Mouse (Mus musculus): ENCODE measurements at regions not wholly inside any gene's neighbourhood (a gene's known extent, or its start where the extent isn't known, plus 50 kb on each side); places are given as distances from the start of the nearest gene placed in this dataset.
A peak's percentile ranks its signal among the peaks of the same experiment; 100 is the strongest.

DNA sequence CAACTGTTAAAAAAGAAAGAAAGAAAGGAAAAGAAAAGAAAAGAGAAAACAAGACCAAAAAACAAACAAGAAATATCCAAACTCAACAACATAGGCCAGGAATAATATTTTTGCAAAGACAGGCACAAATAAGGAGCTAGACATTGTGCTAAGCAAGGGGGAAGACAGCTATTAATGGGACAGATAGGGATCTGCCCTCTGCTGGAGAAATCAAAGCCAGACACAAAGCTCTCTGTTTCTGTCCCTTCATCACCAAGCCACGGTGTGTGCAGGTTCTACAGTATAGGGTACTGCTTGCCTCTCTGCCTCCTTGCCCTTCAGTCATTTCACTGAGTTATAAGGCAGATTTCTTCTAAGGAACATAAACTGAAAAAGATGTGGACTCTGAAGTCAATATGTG, 57.8 kb upstream of the Chchd3 start:
- no peak for DNase-seq

DNA sequence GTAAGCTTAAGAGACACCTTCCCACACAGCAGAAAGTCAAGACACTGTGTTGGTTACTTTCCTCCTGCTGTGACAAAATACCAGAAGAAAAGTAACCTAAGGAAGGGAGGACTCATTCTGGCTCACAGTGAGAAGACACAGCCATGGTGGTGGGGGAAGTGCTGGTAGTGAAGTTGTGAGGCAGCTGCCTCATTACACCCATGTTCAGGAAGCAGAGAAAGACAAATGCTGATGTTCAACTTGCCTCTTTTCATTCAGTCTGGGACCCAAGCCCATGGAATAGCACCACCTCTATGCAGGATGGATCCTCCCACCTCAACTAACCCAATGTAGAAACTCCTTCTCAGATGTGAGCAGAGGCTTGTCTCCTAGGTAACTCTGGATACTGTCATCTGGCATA, 60.5 kb upstream of the Chchd3 start:
- no peak for DNase-seq

DNA sequence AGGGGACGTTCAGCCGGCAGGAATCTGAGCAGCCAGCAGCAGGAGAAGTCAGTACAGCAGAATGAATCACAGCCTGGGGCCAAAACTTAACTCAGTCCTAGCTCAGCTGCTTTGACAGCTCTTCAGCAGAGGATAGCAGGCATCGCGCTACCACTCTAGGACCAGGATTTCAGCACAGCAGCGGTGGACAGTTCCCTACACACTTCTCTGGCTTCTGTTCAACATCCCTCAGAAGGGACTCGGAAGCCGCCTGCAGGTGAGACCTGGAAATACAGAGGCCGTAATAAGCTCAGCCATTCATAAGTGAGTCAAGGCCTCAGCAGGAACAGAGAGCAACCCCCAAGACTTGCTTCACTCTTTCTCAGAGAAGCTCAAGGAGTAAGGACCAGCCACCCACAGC, 66.5 kb upstream of the Chchd3 start:
- DNase-seq, result peak; percentile 61

DNA sequence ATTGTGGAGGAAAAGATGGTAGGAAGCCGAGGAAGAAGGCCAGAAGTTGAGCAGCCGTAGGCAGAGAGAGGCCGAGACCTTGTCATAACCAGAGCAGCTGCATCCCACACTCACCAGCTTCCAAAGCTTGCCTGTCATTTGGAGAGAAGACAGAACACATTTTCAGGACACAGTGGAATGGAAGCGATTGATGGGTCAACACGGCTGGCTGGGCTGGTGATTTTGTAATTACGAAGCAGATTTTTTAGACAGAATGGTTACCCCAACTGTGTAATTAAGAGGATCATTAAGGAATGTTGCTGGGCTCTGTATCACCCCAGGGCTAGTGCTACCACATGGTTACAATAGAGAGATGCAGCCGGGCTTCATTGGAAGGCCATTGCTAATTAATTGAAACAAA, 76.8 kb upstream of the Chchd3 start:
- no peak for DNase-seq

DNA sequence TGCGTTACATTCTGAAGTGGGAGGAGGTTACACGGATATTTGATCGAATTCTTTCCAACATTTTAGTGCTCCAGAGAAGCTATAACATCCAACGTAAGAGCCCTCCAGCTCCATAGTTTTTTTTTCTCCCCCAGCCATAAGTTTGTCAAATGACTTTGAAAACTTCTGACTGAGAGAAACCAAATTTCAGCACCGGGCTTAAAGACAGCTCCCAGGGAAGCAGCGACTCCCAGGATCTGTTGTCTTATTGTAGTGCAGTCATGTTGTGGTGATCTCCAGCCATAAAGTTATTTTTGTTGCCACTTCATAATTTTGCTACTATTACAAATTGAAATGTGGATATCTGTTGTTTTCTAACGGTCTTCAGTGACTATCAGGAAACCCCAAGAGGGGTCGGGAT, 77.8 kb upstream of the Chchd3 start:
- DNase-seq, result no peak

DNA sequence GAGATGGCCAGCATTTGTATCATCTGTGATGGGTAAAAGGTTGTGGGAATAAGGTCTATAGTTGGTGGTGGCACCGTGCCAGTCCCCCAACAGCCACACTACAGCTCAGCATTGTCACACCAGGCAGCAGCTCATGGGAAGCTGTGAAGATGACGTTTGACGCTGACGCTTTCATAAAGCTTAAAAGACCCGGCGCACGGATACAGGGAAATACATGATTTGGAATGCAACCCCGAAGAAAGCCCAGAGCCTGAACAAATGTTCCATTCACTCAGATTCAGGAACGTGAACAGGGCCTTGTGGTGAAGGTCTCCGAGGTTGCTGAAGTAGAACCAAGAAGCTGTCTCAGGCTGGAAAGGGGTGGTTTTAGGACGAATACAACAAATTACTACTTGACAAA, 82.4 kb upstream of the Exoc4 start:
- peak; percentile 6 for DNase-seq

DNA sequence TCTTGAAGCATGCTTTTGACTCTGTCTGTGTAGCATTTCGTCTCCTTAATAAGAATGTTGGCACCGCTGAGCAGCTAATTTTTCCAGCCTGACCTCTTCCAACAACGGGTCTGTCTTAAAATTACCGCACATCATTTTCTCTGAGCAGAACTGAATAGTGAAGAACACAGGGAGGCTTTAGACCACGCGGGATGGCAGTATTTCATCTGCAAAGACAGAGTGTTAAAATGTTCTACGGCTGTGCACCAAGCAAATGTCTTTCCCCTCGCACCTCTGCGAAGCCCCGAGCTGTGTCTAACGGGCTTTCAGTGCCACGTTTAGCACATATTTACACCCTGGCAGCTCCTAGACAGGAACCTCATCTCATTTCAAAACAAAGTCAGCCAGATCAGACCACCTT, 75.3 kb upstream of the Exoc4 start:
- no peak for DNase-seq

DNA sequence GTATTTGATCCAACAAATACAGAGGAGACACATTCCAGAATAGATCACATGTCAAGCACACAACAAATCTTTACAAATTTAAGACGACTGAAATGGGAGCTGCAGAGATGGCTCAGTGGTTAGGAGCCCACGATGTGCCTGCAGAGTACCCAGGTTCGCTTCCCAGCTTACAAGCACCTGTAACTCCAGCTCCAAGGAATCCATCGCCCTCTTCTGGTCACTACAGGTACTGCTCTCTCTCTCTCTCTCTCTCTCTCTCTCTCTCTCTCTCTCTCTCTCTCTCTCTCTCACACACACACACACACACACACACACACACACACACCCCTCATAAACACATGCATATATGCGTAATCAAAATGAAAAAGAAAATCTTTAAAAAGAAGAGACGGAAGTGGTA, 74.3 kb upstream of the Exoc4 start:
- DNase-seq, result no peak

DNA sequence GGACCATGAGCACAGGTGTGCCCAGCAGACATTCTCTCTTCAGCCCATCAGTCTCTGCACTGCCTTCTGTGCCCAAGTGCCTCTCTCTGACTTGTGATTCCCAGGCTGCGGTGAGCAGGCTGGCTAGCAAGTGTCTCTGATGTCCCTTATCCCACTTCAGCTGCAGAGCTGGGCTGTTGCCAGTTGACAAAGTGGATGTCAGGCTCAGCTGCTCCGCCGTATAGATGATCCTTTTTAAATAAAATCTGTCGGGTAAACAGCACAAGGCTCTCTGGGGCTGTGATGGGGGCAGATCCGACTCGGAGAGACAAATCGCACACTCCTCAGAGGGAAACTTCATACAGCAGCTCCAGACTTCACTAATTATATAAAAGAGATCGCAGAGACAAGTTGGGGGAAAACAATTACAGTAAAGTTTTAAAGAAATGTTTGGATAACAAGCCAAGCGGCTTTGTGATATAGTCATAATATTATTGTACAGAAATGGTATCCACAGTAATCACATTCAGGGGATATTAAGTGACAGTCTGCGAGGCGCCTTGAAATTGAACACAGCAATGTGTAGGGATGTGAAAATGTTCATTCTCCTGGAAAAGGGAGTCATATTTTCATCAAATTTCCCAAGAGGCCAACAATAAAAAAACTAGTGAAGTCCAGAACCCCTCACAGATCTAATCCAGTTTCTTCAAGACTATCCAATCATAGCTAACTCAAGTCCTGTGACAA, 59.2 kb upstream of the Exoc4 start:
- DNase-seq, result peak; percentile 8

DNA sequence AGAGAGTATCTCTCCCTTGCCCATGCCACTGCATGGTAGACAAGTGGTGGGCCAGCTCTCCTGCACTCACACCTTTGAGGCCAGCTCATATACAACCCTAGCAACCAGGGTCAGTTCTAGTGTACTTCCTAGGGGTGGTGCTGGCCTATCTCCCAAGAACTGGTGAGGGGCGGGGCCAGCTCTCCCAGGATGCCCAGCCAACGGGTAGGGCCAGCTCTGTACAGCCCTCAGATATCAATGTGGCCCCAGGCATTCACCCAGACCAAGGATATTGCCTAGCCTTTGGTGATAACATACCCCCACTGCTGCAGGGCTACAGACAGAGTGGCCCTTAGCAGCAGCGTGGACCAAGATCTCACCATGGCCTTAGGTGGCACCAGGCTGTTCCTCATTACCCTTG, 55.1 kb upstream of the Exoc4 start:
- DNase-seq, result no peak

Measured in right cerebral cortex, postnatal 14 days (tissue).